Mouse (Mus musculus): ENCODE measurements around the gene Vps13d. TPM values are rescaled to one million over a fixed set of nuclear protein-coding genes. Genes with fewer than 3 reads are reported as not detected.

Vps13d gene
- 38.9 TPM for polyA plus RNA-seq (2014; fragmentation: Illumina TruSeq; extraction: RNeasy Lipid Tissue Mini Kit (QIAGEN cat#74804); ENCODE audit: low read depth, low replicate concordance)

GRCm38 (mm10) chr4:145194559-145195162 is at the start of gene Vps13d:
Vps13d (minus strand) TSS chr4:145195005.

Other genes starting within 250 kb of the Vps13d start
- gene Tnfrsf1b, start 51.9 kb upstream of the Vps13d start, polyA plus RNA-seq (2014; fragmentation: Illumina TruSeq; extraction: RNeasy Lipid Tissue Mini Kit (QIAGEN cat#74804); ENCODE audit: low read depth, low replicate concordance) = 2.2 TPM
- gene Tnfrsf8, start 120.2 kb upstream of the Vps13d start, polyA plus RNA-seq (2014; fragmentation: Illumina TruSeq; extraction: RNeasy Lipid Tissue Mini Kit (QIAGEN cat#74804); ENCODE audit: low read depth, low replicate concordance) = not detected

Measured in adrenal gland, adult 10 weeks (tissue).